ENCODE assay signal across 9 mouse cellular contexts in the genomic region with DNA sequence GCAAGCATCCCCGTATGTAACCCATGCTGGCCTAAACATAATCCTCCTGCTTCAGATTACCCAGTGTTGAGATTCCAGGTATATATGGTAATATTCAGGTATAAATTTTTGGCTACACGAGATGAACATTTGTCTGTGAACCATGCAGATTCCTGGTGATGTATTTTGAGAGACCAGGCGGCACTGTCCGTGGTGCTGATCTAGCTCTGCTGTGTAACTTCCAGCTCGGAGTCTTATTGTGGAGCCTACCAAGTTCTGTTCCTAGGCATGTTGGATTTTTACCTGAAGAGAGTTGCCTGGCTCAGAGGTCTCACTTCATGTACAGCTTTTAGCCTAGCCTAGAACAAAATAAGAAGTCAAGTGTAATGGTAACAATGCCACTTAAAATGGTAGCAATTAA.
A peak's percentile ranks its signal among the peaks of the same experiment; 100 is the strongest.
DNase-seq lines count a peak whose midpoint lies in the region; ATAC-seq and TF ChIP-seq lines count a peak whose summit lies in the region.
"Had no signal": no experiment of that assay in that cellular context is flagged by ENCODE, and none has a peak within 500 bp of the region (broad histone marks: within the 10 kb centered on the region; RNA-seq: fewer than 3 reads in every experiment).

No protein-coding gene starts in this region.

- H3K4me1 ChIP-seq in lung, adult 2 months (ENCODE audit: control insufficient read depth, insufficient read depth, low read length) = no peaks in the 10 kb centered on the region
- no peaks in the 10 kb centered on the region for H3K4me1 ChIP-seq in liver, postnatal 0 days (ENCODE audit: insufficient read depth)

- H3K9me3 ChIP-seq in liver, postnatal 0 days (ENCODE audit: low read length) = no peaks in the 10 kb centered on the region
- H3K9me3 ChIP-seq: midbrain, embryonic 15.5 days had no signal

- TF ChIP-seq CTCF in lung, adult 2 months (IDR thresholded peaks at IDR 0.05; ENCODE audit: insufficient read depth, low read length) = no peak
- no peak for TF ChIP-seq CTCF in liver, postnatal 0 days (IDR thresholded peaks at IDR 0.05; ENCODE audit: low read depth)

- TF ChIP-seq EP300 in liver, postnatal 0 days (IDR thresholded peaks at IDR 0.05; ENCODE audit: low read depth) = no peak

- WGBS in lung, adult 2 months = 41% methylated on average over 5 of the region's 5 CpGs
- 42% methylated on average over 5 of the region's 5 CpGs for WGBS in liver, postnatal 0 days (ENCODE audit: insufficient replicate concordance)

- H3K36me3 ChIP-seq in liver, postnatal 0 days (replicated peaks; ENCODE audit: insufficient read depth, low read length) = no peaks in the 10 kb centered on the region
- H3K36me3 ChIP-seq: midbrain, embryonic 15.5 days had no signal

- no peak overlapping the region for H3K4me2 ChIP-seq in liver, postnatal 0 days (ENCODE audit: low read depth, low read length)
- H3K4me2 ChIP-seq: midbrain, embryonic 15.5 days had no signal

- ATAC-seq in liver, postnatal 0 days = no peak
- ATAC-seq: midbrain, embryonic 15.5 days had no signal

- TF ChIP-seq POLR2A in lung, adult 2 months (IDR thresholded peaks at IDR 0.05; ENCODE audit: borderline replicate concordance, extremely low read depth, low read depth, low read length) = no peak

- DNase-seq in adrenal gland, postnatal 36 days = peak; percentile 3 to 25
- DNase-seq in adrenal gland, adult 18-20 months (ENCODE audit: low spot score in 2 of 2) = no peak
- DNase-seq in lung, postnatal 10 days = peak; percentile 28
- no peak for DNase-seq in lung, adult 2 months
- DNase-seq in embryo, embryonic 10 days (ENCODE audit: low spot score) = peak; percentile 85
- DNase-seq in liver, postnatal 0 days = peak; percentile 13
- no peak for DNase-seq in cerebellum, postnatal 25 days
- DNase-seq in natural killer cell, adult 2 months (ENCODE audit: low spot score in 2 of 2) = no peak

- H3K27ac ChIP-seq in liver, postnatal 0 days (ENCODE audit: low read depth) = no peak overlapping the region
- H3K27ac ChIP-seq: midbrain, embryonic 15.5 days had no signal

- no peaks in the 10 kb centered on the region for H3K27me3 ChIP-seq in liver, postnatal 0 days (ENCODE audit: insufficient read depth, low read length)
- H3K27me3 ChIP-seq: midbrain, embryonic 15.5 days had no signal

- no peak overlapping the region for H3K4me3 ChIP-seq in lung, adult 2 months (replicated peaks; ENCODE audit: extremely low read depth, low read depth, low read length)
- no peak overlapping the region for H3K4me3 ChIP-seq in liver, postnatal 0 days (ENCODE audit: low read depth, low read length)
- H3K4me3 ChIP-seq: midbrain, embryonic 15.5 days had no signal

- H3K9ac ChIP-seq in liver, postnatal 0 days (replicated peaks) = no peak overlapping the region
- H3K9ac ChIP-seq: midbrain, embryonic 15.5 days had no signal

Comparison
In these comparisons a context has a peak if more than half of its experiments do, and no peak if none do; other contexts are left out.
1. DNase-seq: peak in adrenal gland, postnatal 36 days (2 of 2), lung, postnatal 10 days (single experiment), embryo, embryonic 10 days (single experiment) and liver, postnatal 0 days (single experiment); none in adrenal gland, adult 18-20 months (0 of 2), lung, adult 2 months (single experiment), cerebellum, postnatal 25 days (0 of 2) and natural killer cell, adult 2 months (0 of 2).